Mouse (Mus musculus) right cerebral cortex, adult 18-20 months (tissue): ENCODE data around the gene Cd320.
"Not testable (repeated sequence)": the region's sequence is repeated elsewhere in the genome, so short reads cannot be mapped to it uniquely, and the experiment has no call there.

Source experiments
- DNase-seq: peaks from one replicate; pipeline ENCODE4 v3.0.0; 2022; ENCODE audit warnings: mixed read lengths

Cd320 gene

DNA sequence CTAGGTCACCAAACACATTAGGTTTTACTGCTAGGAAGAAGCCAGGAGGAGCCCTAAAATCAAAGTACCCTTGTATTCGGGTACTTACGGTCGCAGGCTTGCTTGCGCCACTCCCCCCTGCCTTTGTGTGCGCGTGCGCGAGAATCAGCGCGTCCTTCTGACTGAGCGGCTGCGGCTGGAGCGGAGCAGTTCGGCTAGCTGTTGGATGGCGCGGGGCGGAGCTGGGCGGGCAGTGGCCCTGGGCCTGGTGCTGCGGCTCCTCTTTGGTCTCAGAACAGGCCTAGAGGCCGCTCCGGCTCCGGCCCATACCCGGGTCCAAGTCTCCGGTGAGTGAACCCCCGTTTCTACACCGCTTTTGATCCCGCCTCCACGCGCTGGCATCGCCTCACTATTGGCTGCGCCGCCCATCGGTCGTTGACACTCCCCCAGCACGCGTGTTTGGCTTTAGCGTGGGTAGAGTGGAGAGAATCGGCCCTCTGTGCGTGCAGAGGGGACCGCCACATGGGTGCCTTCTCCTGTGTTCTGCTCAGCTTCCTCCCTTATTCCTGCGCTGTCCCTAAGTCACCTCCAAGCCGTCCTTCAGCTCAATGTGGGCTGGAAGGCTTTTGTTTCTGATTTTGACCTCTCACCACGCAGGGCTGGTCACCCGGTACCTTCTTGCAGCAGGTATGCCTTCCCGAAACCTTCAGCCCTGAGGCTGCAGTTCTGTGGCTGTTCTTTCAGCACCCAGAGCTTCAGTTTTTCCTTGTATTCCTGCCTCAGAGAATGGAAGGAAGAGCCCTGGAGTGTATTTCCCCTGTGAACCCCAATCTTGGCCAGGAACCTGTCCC lies at the start of gene Cd320:
Cd320 (plus strand) TSS at position 126 of the 830 bp plus-strand sequence.
- peak; percentile 93 for DNase-seq

DNA sequence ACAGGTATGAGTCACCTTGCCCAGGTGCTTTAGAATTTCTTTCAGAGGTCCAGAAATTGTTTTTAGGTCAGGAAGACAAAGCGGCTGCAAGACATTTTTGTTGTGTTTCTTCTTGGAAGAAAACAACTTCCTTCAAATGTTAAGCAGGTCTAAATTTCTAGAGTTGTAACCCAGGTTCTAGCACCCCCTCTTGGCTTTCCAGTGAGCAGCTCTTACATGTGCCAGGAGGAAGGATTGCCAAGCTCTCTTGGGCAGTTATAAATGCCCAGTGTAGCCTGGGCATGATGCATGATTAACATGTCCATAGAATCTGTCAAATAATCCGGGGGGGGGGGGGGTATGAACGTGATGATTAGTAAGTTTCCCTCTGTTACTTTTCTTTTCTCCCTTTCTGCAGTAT lies 44.6 kb upstream of the Cd320 start:
- DNase-seq, result no peak

- no peak for DNase-seq
Measured at GRCm38 (mm10) chr17:33799277-33799676, 43.6 kb upstream of the Cd320 start.

DNA sequence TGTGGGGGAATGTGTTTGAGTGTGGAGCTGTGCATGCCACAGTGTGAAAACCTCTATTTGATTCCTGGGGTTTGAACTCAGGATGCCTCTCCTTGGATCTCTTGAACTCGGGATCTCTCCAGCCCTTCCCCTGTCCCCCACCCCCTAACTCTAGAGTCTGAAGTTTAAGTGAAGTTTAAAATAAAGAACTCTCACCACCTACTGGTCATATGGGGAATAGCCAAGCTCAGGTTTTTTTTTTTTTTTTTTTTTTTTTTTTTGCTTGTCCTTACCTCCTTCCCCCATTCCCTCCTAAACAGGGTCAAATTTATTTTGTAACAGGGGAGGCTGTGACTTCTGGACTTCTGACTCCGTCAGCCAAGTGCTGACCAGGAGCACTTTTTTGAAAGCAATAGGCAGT lies 40.7 kb upstream of the Cd320 start:
- DNase-seq, result no peak

GRCm38 (mm10) chr17:33804205-33804604 lies 38.7 kb upstream of the Cd320 start:
- DNase-seq, result no peak

DNA sequence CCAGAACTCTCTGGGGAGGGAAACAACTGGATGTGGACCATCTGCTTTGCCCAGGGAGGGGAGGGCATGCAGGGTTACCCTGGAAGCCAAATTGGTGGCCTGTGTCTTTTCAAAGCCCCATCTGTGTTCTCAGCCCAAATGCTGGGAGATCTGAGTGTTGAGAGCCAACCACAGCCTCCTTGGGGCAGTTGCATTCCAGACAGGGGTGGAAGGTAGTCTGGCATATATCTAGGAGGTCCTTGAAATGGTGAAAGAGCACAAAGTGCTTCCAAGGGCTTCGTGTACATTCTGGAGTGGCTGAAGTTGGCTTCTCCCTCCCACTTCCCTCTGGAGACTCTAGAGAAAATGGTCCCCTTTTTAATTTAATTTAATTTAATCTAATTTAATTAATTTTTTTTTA lies 38.1 kb upstream of the Cd320 start:
- no peak for DNase-seq

DNA sequence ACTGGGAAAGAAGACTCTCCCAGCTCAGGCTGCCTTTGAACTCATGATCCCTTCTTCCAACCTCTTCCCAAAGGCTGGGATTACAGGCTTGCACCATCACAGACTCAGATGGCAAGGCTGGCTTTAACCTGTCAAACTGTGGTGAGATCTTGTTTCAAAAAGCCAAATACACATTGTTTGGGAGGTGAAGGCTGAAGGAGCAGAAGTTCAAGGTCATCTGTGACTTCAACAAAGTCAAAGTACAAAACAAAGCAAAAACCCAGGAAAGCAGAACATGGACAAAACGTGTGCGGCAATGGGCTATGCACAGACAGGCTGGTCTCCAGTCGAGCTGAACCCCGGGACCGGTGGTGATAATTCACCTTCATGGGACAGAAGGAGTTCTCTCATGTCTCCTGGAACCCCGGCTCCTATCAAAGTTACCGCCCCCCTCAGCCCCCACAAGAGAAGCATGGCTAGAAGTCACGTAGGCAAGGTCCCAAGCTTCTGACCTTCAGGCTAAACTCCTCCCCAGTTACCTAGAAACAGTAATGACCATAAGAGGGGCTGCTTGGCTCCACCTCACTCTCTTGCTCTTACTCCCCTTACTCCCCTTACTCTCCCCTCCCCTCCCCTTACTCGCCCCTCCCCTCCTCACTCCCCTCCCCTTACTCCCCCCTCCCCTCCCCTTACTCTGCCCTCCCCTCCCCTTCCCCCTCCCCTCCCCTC lies 35.6 kb upstream of the Cd320 start:
- no peak for DNase-seq

DNA sequence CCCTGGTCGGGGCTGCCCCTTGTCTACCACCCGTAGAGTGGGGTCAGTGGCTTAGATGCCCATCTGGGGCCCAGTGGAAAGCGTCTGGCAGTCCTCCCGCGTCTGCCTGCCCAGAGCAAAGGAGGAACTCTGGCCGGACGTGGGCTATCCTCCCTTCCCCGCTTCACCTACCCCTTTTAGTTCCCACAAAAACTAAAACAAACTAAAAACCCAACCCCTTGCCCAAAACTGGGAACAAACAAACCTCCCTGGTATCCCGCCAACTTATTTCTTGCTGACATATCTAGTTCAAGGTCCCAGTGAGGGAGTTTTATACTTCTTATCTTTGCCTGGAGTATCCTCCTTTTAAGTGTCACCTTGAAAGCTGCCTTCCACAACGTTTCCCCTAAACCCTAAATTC lies 34.7 kb upstream of the Cd320 start:
- DNase-seq, result no peak

- DNase-seq, result peak; percentile 94
Measured at GRCm38 (mm10) chr17:33810334-33811141, 32.4 kb upstream of the Cd320 start, which contains the start of gene Kank3. Kank3 (plus strand) TSS chr17:33810519.

DNA sequence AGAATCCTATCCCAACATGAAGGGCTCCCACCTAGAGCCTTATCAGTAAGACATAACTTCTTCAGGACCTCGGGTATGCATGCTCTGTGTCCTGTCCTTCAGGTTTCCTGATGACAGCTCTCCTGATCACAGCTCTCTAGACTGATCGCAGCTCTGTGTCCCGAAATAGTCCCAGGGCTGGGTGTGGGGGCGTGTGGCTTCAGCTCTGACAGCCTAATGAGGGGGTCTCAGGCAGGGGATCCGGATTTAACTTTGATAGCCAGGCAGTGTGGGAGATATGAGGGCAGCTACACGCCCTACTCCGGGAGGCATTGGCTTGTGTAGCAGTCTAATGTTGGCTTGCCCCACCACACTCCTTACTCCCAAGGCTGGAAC lies 31.8 kb upstream of the Cd320 start:
- DNase-seq, result no peak

DNA sequence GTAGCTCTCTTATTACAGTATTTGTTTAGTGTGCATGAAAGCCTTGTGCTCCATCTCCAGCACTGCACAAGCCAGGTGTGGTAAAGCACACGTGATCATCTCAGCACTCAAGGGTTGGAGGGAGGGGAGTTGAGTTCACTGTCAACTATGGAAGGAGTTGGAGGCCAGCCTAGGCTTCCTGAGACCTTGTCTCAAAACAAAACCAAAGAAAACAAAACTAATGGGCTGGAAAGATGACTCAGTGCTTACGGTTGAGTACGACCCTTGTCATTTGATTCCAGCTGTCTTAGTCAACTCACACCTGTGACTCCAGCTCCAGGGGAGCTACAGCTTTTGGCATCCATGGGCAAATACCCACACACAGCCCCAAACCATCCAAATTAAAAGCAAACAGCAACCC lies 30.4 kb upstream of the Cd320 start:
- no peak for DNase-seq

DNA sequence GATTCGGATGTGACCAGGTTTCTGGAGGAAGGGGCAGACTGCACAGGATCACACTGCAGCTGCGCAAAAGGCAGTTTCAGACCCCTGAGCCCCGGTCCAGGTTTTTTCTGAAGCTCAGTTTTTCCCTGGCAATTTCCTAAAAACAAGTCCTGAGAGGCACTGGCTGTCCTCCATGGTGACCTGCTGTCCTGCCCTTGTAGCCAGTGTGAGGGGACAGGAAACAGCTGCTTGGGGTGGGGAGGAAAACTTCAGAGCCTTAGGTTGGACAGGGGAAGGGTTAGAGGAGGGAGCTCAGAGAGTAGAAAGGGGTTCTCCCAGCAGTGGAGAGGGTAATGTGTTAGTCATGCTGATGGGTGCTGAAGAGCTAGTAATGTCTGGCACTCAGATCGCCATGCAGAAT lies 29.9 kb upstream of the Cd320 start:
- DNase-seq, result no peak

DNA sequence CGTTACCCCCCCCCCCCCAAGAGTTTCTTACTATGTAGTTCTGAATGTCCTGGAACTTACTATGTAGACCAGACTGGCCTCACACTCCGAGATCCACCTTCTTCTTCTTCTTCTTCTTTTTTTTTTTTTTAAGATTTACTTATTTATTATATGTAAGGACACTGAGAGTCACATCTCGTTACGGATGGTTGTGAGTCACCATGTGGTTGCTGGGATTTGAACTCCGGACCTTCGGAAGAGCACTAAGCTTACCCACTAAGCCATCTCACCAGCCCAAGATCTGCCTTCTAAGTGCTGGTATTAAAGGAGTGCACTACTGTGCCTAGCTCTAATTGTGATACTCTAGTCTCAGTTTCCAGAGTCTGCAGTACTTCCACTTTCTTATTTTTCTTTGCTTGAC lies 27.5 kb upstream of the Cd320 start:
- no peak for DNase-seq

DNA sequence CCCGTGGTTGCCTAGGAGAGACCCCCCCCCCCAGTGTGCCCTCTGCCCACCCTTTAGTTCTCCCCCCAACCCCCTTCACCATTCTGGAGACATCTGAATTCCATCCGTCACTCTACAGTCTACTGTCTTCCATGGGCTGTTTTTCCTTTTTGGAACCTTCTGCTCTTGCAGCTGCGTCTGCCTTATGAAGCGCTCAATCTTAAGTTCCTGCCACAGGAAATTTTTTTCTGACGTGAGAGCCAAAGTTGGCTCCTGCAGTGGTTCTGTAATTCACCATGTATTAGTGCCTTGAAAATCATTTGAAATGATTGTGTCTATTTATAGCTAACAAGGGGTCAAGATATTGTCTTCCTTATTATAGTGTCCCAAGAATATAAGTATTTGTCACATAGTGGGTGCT lies 26.3 kb upstream of the Cd320 start:
- no peak for DNase-seq

DNA sequence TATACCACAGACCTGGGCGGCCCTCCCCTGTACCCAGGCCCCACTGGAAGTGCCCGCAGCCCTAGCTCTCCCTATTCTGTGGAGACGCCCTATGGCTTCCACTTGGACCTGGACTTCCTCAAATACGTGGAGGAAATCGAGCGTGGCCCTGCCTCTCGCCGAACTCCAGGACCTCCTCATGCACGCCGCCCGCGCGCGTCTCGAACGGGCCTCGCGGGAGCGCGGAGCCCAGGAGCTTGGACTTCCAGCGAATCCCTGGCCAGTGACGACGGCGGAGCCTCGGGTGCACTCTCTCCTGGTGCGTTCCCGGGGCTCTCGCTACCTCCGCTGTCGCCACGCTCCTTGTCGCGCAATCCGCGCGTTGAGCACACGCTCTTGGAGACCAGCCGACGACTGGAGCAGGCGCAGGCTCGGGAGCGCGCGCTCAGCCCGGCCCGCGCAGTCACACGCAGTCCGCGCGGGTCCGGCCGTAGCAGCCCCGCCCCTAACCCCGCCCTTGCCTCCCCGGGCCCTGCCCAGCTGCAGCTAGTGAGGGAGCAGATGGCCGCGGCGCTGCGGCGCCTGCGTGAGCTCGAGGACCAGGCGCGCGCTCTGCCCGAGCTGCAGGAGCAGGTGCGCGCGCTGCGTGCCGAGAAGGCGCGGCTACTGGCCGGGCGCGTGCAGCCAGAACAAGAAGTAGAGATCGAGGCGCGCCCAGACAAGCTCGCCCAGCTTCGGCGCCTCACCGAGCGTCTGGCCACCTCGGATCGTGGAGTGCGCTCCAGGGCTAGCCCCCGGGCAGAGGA lies 25.5 kb upstream of the Cd320 start:
- peak; percentile 95 for DNase-seq

DNA sequence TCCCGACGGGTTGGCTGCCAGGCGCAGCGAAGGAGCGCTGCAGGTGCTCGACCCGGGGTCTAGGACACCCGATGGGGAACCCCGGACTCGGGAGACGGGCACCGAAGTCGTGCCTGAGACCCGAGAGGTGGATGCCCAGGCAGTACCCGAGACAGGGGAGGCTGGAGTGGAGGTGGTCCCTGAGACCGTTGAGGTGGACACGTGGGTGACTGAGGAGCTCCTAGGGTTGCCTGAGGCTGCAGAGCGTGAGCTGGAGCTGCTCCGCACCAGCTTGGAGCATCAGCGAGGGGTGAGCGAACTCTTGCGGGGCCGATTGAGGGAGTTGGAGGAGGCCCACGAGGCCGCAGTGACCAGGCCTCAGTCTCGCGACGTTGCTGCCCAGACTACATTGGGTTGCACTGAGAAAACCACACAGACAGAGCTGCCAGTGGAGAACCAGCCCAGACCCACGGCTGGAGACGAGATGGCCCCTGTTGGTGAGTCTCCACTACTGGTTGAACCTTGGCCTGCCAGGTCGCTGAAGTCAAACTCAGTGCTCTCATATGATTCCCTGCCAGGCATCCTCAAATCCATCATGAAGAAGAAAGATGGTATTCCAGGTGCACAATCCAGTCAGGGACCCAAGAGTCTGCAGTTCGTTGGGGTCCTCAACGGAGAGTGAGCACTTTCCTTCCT lies 24.8 kb upstream of the Cd320 start:
- DNase-seq, result no peak

- no peak for DNase-seq
Measured at GRCm38 (mm10) chr17:33822436-33822959, 20.4 kb upstream of the Cd320 start.

GRCm38 (mm10) chr17:33823171-33823570 lies 19.7 kb upstream of the Cd320 start:
- DNase-seq, result not testable (repeated sequence)

DNA sequence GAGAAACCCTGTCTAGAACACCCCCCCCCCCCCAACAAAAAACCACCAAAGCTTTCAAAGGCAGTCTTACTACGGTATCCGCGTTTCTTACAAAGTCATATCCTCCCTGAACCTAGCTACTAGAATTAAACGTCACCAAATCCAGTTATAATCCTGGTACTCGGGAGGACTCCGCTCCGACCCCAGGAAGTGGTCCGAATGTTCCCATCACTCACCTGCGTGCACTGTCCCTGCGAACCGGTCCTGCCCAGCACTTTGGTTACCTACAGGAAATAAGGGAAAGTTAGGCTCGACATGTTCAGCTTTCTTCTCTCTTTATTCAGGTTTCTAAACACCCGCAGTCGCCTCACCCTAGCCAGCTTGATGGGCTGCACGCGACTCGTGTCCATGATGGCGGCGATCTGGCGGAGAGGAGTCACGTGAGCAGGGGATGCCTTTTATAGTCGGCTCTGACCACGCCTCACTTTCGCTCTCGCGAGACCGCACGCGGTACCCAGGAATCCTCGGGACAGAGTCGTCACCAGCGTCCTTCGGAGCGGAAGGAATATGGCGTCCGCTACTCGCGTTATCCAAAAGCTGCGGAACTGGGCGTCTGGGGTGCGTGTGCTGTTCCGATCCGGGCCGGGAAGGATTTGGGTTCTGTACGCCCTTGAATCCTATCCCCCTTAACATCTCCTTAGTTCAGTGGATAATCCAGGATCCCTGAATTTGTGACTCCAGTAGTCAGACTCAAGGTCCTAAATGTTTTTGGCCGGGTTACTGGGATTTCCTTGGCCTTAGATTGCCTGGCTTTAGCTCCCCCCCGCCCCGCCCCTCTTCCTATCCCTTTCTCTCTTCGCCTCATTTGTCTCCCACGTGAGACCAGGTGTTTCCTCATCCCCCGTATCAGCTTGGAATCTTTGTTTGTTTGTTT lies 18.6 kb upstream of the Cd320 start, which contains the start of the genes Rps28 and Ndufa7:
Rps28 (minus strand) TSS at position 479 of the 913 bp plus-strand sequence.
Ndufa7 (plus strand) TSS at position 489 of the 913 bp plus-strand sequence.
- peak; percentile 98 for DNase-seq

DNA sequence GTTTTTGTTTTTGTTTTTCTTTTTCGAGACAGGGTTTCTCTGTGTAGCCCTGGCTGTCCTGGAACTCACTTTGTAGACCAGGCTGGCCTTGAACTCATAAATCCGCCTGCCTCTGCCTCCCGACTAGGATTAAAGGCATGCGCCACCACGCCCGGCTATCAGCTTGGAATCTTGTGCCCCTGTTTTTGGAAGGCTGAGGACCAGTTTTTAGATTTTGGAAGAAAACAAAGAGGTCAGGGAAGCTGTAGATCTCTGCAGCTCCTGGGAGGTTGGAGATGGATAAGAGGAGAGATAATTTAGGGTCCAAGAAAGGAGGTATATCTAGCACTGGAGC lies 17.9 kb upstream of the Cd320 start:
- DNase-seq, result not testable (repeated sequence)

DNA sequence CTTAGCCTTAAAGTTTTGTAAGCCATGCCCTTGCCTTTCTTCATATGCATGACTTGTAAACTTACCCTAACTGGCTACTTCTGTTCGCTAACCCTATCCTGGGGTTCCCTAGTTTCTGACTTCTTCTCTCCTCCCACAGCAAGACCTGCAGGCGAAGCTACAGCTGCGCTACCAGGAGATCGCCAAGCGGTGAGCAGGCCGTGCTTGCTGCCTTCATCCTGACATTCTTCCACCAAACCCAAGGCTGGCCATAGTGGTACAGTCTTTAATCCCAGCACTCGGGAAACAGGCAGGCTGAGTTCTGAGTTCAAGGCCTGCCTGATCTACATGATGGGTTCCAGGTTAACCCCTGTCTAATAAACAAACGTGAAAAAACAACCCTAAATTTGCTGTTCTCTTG lies 17.4 kb upstream of the Cd320 start:
- no peak for DNase-seq
